Mouse (Mus musculus): ENCODE data around the gene Pigh. TPM values are rescaled to one million over a fixed set of nuclear protein-coding genes. Genes with fewer than 3 reads are reported as not detected.

Gene Pigh
- polyA plus RNA-seq, 1 experiment = 12.9 TPM

GRCm38 (mm10) chr12:79049807-79050206 lies 39.6 kb downstream of the Pigh start:
- H3K36me3 ChIP-seq (ENCODE audit: control insufficient read depth, insufficient read depth, low read length, poor library complexity, severe bottlenecking) = no peaks in the 10 kb centered on the region
- no peak overlapping the region for H3K4me3 ChIP-seq (ENCODE audit: low read depth, low read length)
- H3K27me3 ChIP-seq (ENCODE audit: control insufficient read depth, insufficient read depth, low read length, poor library complexity, severe bottlenecking) = no peaks in the 10 kb centered on the region
- no peaks in the 10 kb centered on the region for H3K9me3 ChIP-seq (replicated peaks; ENCODE audit: control insufficient read depth, insufficient read depth, low read length, poor library complexity, severe bottlenecking)
- peaks cover 2% of the 10 kb centered on the region for H3K4me1 ChIP-seq (ENCODE audit: control insufficient read depth, insufficient read depth, low read length)
- no peak overlapping the region for H3K27ac ChIP-seq (ENCODE audit: insufficient read depth, low read length)
- H3K9ac ChIP-seq (ENCODE audit: low read depth, poor library complexity, severe bottlenecking) = no peak overlapping the region
- TF ChIP-seq EP300 (IDR thresholded peaks at IDR 0.05; ENCODE audit: insufficient read depth, low read depth, low read length) (no peak), CTCF (IDR thresholded peaks at IDR 0.05; ENCODE audit: low read depth, low read length) (no peak), POLR2A (IDR thresholded peaks at IDR 0.05; ENCODE audit: insufficient read depth, low read length) (no peak)

- Histone ChIP-seq H3K4me1 (ENCODE audit: control insufficient read depth, insufficient read depth, low read length) (no peaks in the 10 kb centered on the region), H3K9ac (ENCODE audit: low read depth, poor library complexity, severe bottlenecking) (no peak overlapping the region), H3K9me3 (replicated peaks; ENCODE audit: control insufficient read depth, insufficient read depth, low read length, poor library complexity, severe bottlenecking) (no peaks in the 10 kb centered on the region), H3K27me3 (ENCODE audit: control insufficient read depth, insufficient read depth, low read length, poor library complexity, severe bottlenecking) (no peaks in the 10 kb centered on the region), H3K36me3 (ENCODE audit: control insufficient read depth, insufficient read depth, low read length, poor library complexity, severe bottlenecking) (no peaks in the 10 kb centered on the region), H3K4me3 (ENCODE audit: low read depth, low read length) (no peak overlapping the region), H3K27ac (ENCODE audit: insufficient read depth, low read length) (no peak overlapping the region)
- TF ChIP-seq POLR2A (IDR thresholded peaks at IDR 0.05; ENCODE audit: insufficient read depth, low read length) = no peak
- no peak for TF ChIP-seq EP300 (IDR thresholded peaks at IDR 0.05; ENCODE audit: insufficient read depth, low read depth, low read length)
- no peak for TF ChIP-seq CTCF (IDR thresholded peaks at IDR 0.05; ENCODE audit: low read depth, low read length)
These were observed 40.6 kb downstream of the Pigh start for GRCm38 (mm10) chr12:79048898-79049297.

GRCm38 (mm10) chr12:79047203-79047602 lies 42.2 kb downstream of the Pigh start:
- Histone ChIP-seq H3K36me3 (ENCODE audit: control insufficient read depth, insufficient read depth, low read length, poor library complexity, severe bottlenecking) (no peaks in the 10 kb centered on the region), H3K27me3 (ENCODE audit: control insufficient read depth, insufficient read depth, low read length, poor library complexity, severe bottlenecking) (no peaks in the 10 kb centered on the region), H3K4me3 (ENCODE audit: low read depth, low read length) (no peak overlapping the region), H3K27ac (ENCODE audit: insufficient read depth, low read length) (no peak overlapping the region), H3K4me1 (ENCODE audit: control insufficient read depth, insufficient read depth, low read length) (no peaks in the 10 kb centered on the region), H3K9ac (ENCODE audit: low read depth, poor library complexity, severe bottlenecking) (no peak overlapping the region), H3K9me3 (replicated peaks; ENCODE audit: control insufficient read depth, insufficient read depth, low read length, poor library complexity, severe bottlenecking) (no peaks in the 10 kb centered on the region)
- TF ChIP-seq POLR2A (IDR thresholded peaks at IDR 0.05; ENCODE audit: insufficient read depth, low read length) (no peak), EP300 (IDR thresholded peaks at IDR 0.05; ENCODE audit: insufficient read depth, low read depth, low read length) (no peak), CTCF (IDR thresholded peaks at IDR 0.05; ENCODE audit: low read depth, low read length) (no peak)

- H3K4me3 ChIP-seq (ENCODE audit: low read depth, low read length) = no peak overlapping the region
- no peak overlapping the region for H3K9ac ChIP-seq (ENCODE audit: low read depth, poor library complexity, severe bottlenecking)
- H3K9me3 ChIP-seq (replicated peaks; ENCODE audit: control insufficient read depth, insufficient read depth, low read length, poor library complexity, severe bottlenecking) = no peaks in the 10 kb centered on the region
- no peaks in the 10 kb centered on the region for H3K36me3 ChIP-seq (ENCODE audit: control insufficient read depth, insufficient read depth, low read length, poor library complexity, severe bottlenecking)
- H3K27me3 ChIP-seq (ENCODE audit: control insufficient read depth, insufficient read depth, low read length, poor library complexity, severe bottlenecking) = no peaks in the 10 kb centered on the region
- no peaks in the 10 kb centered on the region for H3K4me1 ChIP-seq (ENCODE audit: control insufficient read depth, insufficient read depth, low read length)
- TF ChIP-seq POLR2A (IDR thresholded peaks at IDR 0.05; ENCODE audit: insufficient read depth, low read length) = no peak
- no peak for TF ChIP-seq EP300 (IDR thresholded peaks at IDR 0.05; ENCODE audit: insufficient read depth, low read depth, low read length)
- no peak for TF ChIP-seq CTCF (IDR thresholded peaks at IDR 0.05; ENCODE audit: low read depth, low read length)
- no peak overlapping the region for H3K27ac ChIP-seq (ENCODE audit: insufficient read depth, low read length)
These were observed 43.3 kb downstream of the Pigh start for GRCm38 (mm10) chr12:79046171-79046570.

- Histone ChIP-seq H3K27ac (ENCODE audit: insufficient read depth, low read length) (no peak overlapping the region), H3K9ac (ENCODE audit: low read depth, poor library complexity, severe bottlenecking) (no peak overlapping the region), H3K9me3 (replicated peaks; ENCODE audit: control insufficient read depth, insufficient read depth, low read length, poor library complexity, severe bottlenecking) (no peaks in the 10 kb centered on the region), H3K4me1 (ENCODE audit: control insufficient read depth, insufficient read depth, low read length) (peaks cover 4% of the 10 kb centered on the region), H3K27me3 (ENCODE audit: control insufficient read depth, insufficient read depth, low read length, poor library complexity, severe bottlenecking) (no peaks in the 10 kb centered on the region), H3K36me3 (ENCODE audit: control insufficient read depth, insufficient read depth, low read length, poor library complexity, severe bottlenecking) (no peaks in the 10 kb centered on the region), H3K4me3 (ENCODE audit: low read depth, low read length) (no peak overlapping the region)
- TF ChIP-seq EP300 (IDR thresholded peaks at IDR 0.05; ENCODE audit: insufficient read depth, low read depth, low read length) (no peak), POLR2A (IDR thresholded peaks at IDR 0.05; ENCODE audit: insufficient read depth, low read length) (no peak), CTCF (IDR thresholded peaks at IDR 0.05; ENCODE audit: low read depth, low read length) (no peak)
These were observed 44.8 kb downstream of the Pigh start for GRCm38 (mm10) chr12:79044668-79045067.

- H3K4me3 ChIP-seq (ENCODE audit: low read depth, low read length) = no peak overlapping the region
- no peaks in the 10 kb centered on the region for H3K27me3 ChIP-seq (ENCODE audit: control insufficient read depth, insufficient read depth, low read length, poor library complexity, severe bottlenecking)
- H3K4me1 ChIP-seq (ENCODE audit: control insufficient read depth, insufficient read depth, low read length) = peaks cover 10% of the 10 kb centered on the region
- no peak overlapping the region for H3K9ac ChIP-seq (ENCODE audit: low read depth, poor library complexity, severe bottlenecking)
- H3K9me3 ChIP-seq (replicated peaks; ENCODE audit: control insufficient read depth, insufficient read depth, low read length, poor library complexity, severe bottlenecking) = no peaks in the 10 kb centered on the region
- H3K36me3 ChIP-seq (ENCODE audit: control insufficient read depth, insufficient read depth, low read length, poor library complexity, severe bottlenecking) = no peaks in the 10 kb centered on the region
- H3K27ac ChIP-seq (ENCODE audit: insufficient read depth, low read length) = no peak overlapping the region
- no peak for TF ChIP-seq CTCF (IDR thresholded peaks at IDR 0.05; ENCODE audit: low read depth, low read length)
- no peak for TF ChIP-seq POLR2A (IDR thresholded peaks at IDR 0.05; ENCODE audit: insufficient read depth, low read length)
- TF ChIP-seq EP300 (IDR thresholded peaks at IDR 0.05; ENCODE audit: insufficient read depth, low read depth, low read length) = no peak
These were observed 48.0 kb downstream of the Pigh start for GRCm38 (mm10) chr12:79041436-79041835.
